Mouse (Mus musculus): ENCODE results near the gene Tspo. TPM values are rescaled to one million over a fixed set of nuclear protein-coding genes. Genes with fewer than 3 reads are reported as not detected.

The Tspo gene
- polyA plus RNA-seq, 1 experiment from 2014 or later, result 21.0 TPM

- 88% methylated on average over 4 of the region's 4 CpGs for WGBS
Measured at GRCm38 (mm10) chr15:83596833-83597232, 33.4 kb downstream of the Tspo start.

DNA sequence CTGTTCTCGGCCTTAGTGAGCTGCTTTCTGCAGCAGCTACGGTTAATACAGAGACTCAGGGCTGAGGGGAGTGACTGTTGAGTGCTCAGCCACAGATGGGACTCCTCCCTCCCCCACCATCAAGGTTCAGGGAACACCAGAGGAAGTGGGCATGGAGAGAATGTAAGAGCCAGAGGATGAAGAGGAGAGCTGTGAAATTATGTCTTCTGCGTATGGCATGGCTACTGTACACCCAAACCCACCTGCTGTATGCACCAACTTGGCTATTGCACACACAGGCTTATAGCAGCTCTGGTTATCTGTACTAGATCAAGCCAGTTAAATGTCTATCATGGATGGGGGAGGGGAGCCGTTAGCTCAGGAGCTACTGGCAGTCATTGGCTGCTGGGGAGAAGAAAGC lies 37.8 kb downstream of the Tspo start:
- DNase-seq (ENCODE audit: low spot score), result no peak

More at GRCm38 (mm10) chr15:83596833-83597232, 33.4 kb downstream of the Tspo start:
- ATAC-seq (ENCODE audit: insufficient read depth, low FRiP score, low TSS enrichment), result no peak
- no peaks in the 10 kb centered on the region for H3K36me3 ChIP-seq (ENCODE audit: control insufficient read depth, insufficient read depth, low read length)
- no peak overlapping the region for H3K27ac ChIP-seq (ENCODE audit: low read depth, low read length)
- no peak overlapping the region for H3K9ac ChIP-seq (ENCODE audit: low read length)
- no peaks in the 10 kb centered on the region for H3K27me3 ChIP-seq (ENCODE audit: control insufficient read depth, insufficient read depth, low read length)
- peaks cover 8% of the 10 kb centered on the region for H3K4me1 ChIP-seq (ENCODE audit: control insufficient read depth, insufficient read depth, low read length)
- no peak for DNase-seq (ENCODE audit: low spot score)
- H3K4me2 ChIP-seq (ENCODE audit: low read depth), result no peak overlapping the region
- H3K9me3 ChIP-seq (ENCODE audit: control insufficient read depth, low read length), result no peaks in the 10 kb centered on the region
- no peak overlapping the region for H3K4me3 ChIP-seq (ENCODE audit: low read depth, low read length)

GRCm38 (mm10) chr15:83602372-83603045 lies 39.1 kb downstream of the Tspo start:
- 88% methylated on average over 13 of the region's 13 CpGs for WGBS
- H3K4me1 ChIP-seq (ENCODE audit: control insufficient read depth, insufficient read depth, low read length), result no peaks in the 10 kb centered on the region
- ATAC-seq (ENCODE audit: insufficient read depth, low FRiP score, low TSS enrichment), result no peak
- H3K36me3 ChIP-seq (ENCODE audit: control insufficient read depth, insufficient read depth, low read length), result peaks cover 2% of the 10 kb centered on the region; the same call in 1 of the 2 replicates
- DNase-seq (ENCODE audit: low spot score), result no peak
- H3K9me3 ChIP-seq (ENCODE audit: control insufficient read depth, low read length), result no peaks in the 10 kb centered on the region
- no peak overlapping the region for H3K9ac ChIP-seq (ENCODE audit: low read length)
- H3K27me3 ChIP-seq (ENCODE audit: control insufficient read depth, insufficient read depth, low read length), result no peaks in the 10 kb centered on the region
- no peak overlapping the region for H3K4me2 ChIP-seq (ENCODE audit: low read depth)
- H3K27ac ChIP-seq (ENCODE audit: low read depth, low read length), result no peak overlapping the region
- H3K4me3 ChIP-seq (ENCODE audit: low read depth, low read length), result no peak overlapping the region

More for the DNA sequence above, 37.8 kb downstream of the Tspo start:
- no peak overlapping the region for H3K27ac ChIP-seq (ENCODE audit: low read depth, low read length)
- no peak overlapping the region for H3K4me2 ChIP-seq (ENCODE audit: low read depth)
- no peaks in the 10 kb centered on the region for H3K4me1 ChIP-seq (ENCODE audit: control insufficient read depth, insufficient read depth, low read length)
- no peaks in the 10 kb centered on the region for H3K27me3 ChIP-seq (ENCODE audit: control insufficient read depth, insufficient read depth, low read length)
- ATAC-seq (ENCODE audit: insufficient read depth, low FRiP score, low TSS enrichment), result no peak
- no peak overlapping the region for H3K4me3 ChIP-seq (ENCODE audit: low read depth, low read length)
- no peak overlapping the region for H3K9ac ChIP-seq (ENCODE audit: low read length)
- H3K9me3 ChIP-seq (ENCODE audit: control insufficient read depth, low read length), result no peaks in the 10 kb centered on the region
- no peaks in the 10 kb centered on the region; the same call in 1 of the 2 replicates for H3K36me3 ChIP-seq (ENCODE audit: control insufficient read depth, insufficient read depth, low read length)
- 76% methylated on average over 4 of the region's 4 CpGs for WGBS

DNA sequence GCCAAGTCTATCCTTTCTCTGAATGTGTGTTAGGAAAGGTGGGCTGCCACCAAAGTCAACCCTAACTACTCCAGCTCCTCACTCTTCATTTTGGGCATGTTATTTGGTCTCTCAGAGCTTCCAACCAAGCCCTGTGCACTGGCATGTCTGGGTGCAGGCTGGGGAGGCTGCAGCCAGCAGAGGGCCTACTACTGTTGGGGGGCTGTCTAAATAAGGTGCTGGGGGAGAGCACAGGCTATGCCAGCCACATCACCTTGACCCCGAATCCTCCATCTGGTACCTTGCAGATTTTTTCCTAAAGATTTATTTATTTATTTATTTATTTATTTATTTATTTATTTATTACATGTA lies 39.6 kb downstream of the Tspo start:
- Histone ChIP-seq H3K27ac (ENCODE audit: low read depth, low read length) (no peak overlapping the region), H3K4me3 (ENCODE audit: low read depth, low read length) (no peak overlapping the region), H3K9ac (ENCODE audit: low read length) (no peak overlapping the region), H3K4me1 (ENCODE audit: control insufficient read depth, insufficient read depth, low read length) (no peaks in the 10 kb centered on the region), H3K9me3 (ENCODE audit: control insufficient read depth, low read length) (no peaks in the 10 kb centered on the region), H3K36me3 (ENCODE audit: control insufficient read depth, insufficient read depth, low read length) (peaks cover 2% of the 10 kb centered on the region; the same call in 1 of the 2 replicates), H3K4me2 (ENCODE audit: low read depth) (no peak overlapping the region), H3K27me3 (ENCODE audit: control insufficient read depth, insufficient read depth, low read length) (no peaks in the 10 kb centered on the region)
- WGBS, result 88% methylated on average over 1 of the region's 1 CpGs
- DNase-seq (ENCODE audit: low spot score) (no peak), ATAC-seq (ENCODE audit: insufficient read depth, low FRiP score, low TSS enrichment) (no peak)

DNA sequence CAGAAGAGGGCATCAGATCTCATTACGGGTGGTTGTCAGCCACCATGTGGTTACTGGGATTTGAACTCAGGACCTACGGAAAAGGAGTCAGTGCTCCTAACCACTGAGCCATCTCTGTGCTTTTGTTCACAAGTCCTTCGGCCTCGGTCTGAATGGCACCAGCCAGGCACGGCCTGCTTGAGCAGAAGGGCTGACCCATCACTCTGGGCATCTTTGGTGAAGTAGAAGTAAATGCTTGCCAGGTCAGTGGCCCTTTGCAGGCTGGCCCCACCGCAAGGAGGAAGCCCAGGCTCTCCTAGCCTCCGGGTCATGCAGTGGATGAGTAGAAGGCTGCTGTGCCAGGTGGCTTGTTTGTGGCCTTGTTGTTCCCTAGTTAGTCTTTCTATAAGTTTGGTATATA lies 40.0 kb downstream of the Tspo start:
- no peak for DNase-seq (ENCODE audit: low spot score)
- WGBS, result 97% methylated on average over 7 of the region's 7 CpGs
- H3K36me3 ChIP-seq (ENCODE audit: control insufficient read depth, insufficient read depth, low read length), result peaks cover 2% of the 10 kb centered on the region; the same call in 1 of the 2 replicates
- no peaks in the 10 kb centered on the region for H3K4me1 ChIP-seq (ENCODE audit: control insufficient read depth, insufficient read depth, low read length)
- H3K27me3 ChIP-seq (ENCODE audit: control insufficient read depth, insufficient read depth, low read length), result no peaks in the 10 kb centered on the region
- ATAC-seq (ENCODE audit: insufficient read depth, low FRiP score, low TSS enrichment), result no peak
- H3K4me2 ChIP-seq (ENCODE audit: low read depth), result no peak overlapping the region
- no peak overlapping the region for H3K27ac ChIP-seq (ENCODE audit: low read depth, low read length)
- no peaks in the 10 kb centered on the region for H3K9me3 ChIP-seq (ENCODE audit: control insufficient read depth, low read length)
- no peak overlapping the region for H3K9ac ChIP-seq (ENCODE audit: low read length)
- no peak overlapping the region for H3K4me3 ChIP-seq (ENCODE audit: low read depth, low read length)

- WGBS, result 88% methylated on average over 11 of the region's 11 CpGs
Measured at GRCm38 (mm10) chr15:83606216-83606615, 42.8 kb downstream of the Tspo start.

GRCm38 (mm10) chr15:83606700-83607099 lies 43.3 kb downstream of the Tspo start:
- peaks cover 2% of the 10 kb centered on the region; the same call in 1 of the 2 replicates for H3K36me3 ChIP-seq (ENCODE audit: control insufficient read depth, insufficient read depth, low read length)
- ATAC-seq (ENCODE audit: insufficient read depth, low FRiP score, low TSS enrichment) (no peak), DNase-seq (ENCODE audit: low spot score) (no peak)

More at GRCm38 (mm10) chr15:83606216-83606615, 42.8 kb downstream of the Tspo start:
- DNase-seq (ENCODE audit: low spot score) (no peak), ATAC-seq (ENCODE audit: insufficient read depth, low FRiP score, low TSS enrichment) (no peak)
- Histone ChIP-seq H3K27me3 (ENCODE audit: control insufficient read depth, insufficient read depth, low read length) (no peaks in the 10 kb centered on the region), H3K4me3 (ENCODE audit: low read depth, low read length) (no peak overlapping the region), H3K4me2 (ENCODE audit: low read depth) (no peak overlapping the region), H3K27ac (ENCODE audit: low read depth, low read length) (no peak overlapping the region), H3K36me3 (ENCODE audit: control insufficient read depth, insufficient read depth, low read length) (peaks cover 2% of the 10 kb centered on the region; the same call in 1 of the 2 replicates), H3K9me3 (ENCODE audit: control insufficient read depth, low read length) (no peaks in the 10 kb centered on the region), H3K4me1 (ENCODE audit: control insufficient read depth, insufficient read depth, low read length) (no peaks in the 10 kb centered on the region), H3K9ac (ENCODE audit: low read length) (no peak overlapping the region)

DNA sequence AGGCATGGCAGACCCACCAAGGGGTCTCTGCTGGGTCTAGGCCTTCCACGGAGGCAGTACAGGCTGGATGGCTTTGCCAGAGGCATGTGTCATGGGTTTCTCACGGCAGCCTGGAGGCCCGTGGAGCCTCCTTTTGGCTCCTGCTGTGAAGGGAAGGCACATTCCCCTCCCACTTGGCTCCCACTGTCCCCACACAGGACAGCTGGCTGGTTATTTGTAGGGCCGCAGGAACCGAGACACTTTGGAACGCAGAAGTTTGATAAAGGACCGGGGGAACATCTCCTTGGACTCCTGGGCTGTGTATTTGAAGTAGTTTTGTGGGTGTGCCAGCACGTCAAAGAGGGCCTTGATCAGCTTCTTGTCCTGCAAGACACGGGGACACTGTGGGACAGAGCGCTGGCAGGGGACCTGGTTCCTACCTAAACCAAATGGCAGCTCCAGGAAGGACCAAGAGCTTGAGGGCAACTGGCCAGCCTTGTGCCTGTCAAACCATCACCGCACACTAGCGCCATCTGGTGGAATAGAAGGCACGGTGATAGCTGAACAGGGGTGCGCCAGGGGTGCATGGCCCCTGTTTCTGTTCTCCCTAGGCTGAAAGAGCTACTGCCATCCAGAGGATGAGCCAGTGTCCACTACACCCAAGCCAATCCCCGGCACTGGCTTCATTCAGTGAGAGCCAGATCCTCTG lies 43.9 kb downstream of the Tspo start:
- H3K27ac ChIP-seq (ENCODE audit: low read depth, low read length), result no peak overlapping the region
- no peak overlapping the region for H3K9ac ChIP-seq (ENCODE audit: low read length)
- no peaks in the 10 kb centered on the region for H3K9me3 ChIP-seq (ENCODE audit: control insufficient read depth, low read length)
- H3K4me1 ChIP-seq (ENCODE audit: control insufficient read depth, insufficient read depth, low read length), result no peaks in the 10 kb centered on the region
- H3K27me3 ChIP-seq (ENCODE audit: control insufficient read depth, insufficient read depth, low read length), result no peaks in the 10 kb centered on the region
- WGBS, result 47% methylated on average over 15 of the region's 15 CpGs
- DNase-seq (ENCODE audit: low spot score), result peak; percentile 69
- H3K36me3 ChIP-seq (ENCODE audit: control insufficient read depth, insufficient read depth, low read length), result peaks cover 2% of the 10 kb centered on the region; the same call in 1 of the 2 replicates
- H3K4me3 ChIP-seq (ENCODE audit: low read depth, low read length), result no peak overlapping the region
- ATAC-seq (ENCODE audit: insufficient read depth, low FRiP score, low TSS enrichment), result no peak
- H3K4me2 ChIP-seq (ENCODE audit: low read depth), result no peak overlapping the region

More at GRCm38 (mm10) chr15:83606700-83607099, 43.3 kb downstream of the Tspo start:
- 90% methylated on average over 8 of the region's 8 CpGs for WGBS
- no peaks in the 10 kb centered on the region for H3K27me3 ChIP-seq (ENCODE audit: control insufficient read depth, insufficient read depth, low read length)
- H3K4me3 ChIP-seq (ENCODE audit: low read depth, low read length), result no peak overlapping the region
- H3K9me3 ChIP-seq (ENCODE audit: control insufficient read depth, low read length), result no peaks in the 10 kb centered on the region
- H3K27ac ChIP-seq (ENCODE audit: low read depth, low read length), result no peak overlapping the region
- no peaks in the 10 kb centered on the region for H3K4me1 ChIP-seq (ENCODE audit: control insufficient read depth, insufficient read depth, low read length)
- no peak overlapping the region for H3K9ac ChIP-seq (ENCODE audit: low read length)
- H3K4me2 ChIP-seq (ENCODE audit: low read depth), result no peak overlapping the region

- Histone ChIP-seq H3K4me3 (ENCODE audit: low read depth, low read length) (no peak overlapping the region), H3K36me3 (ENCODE audit: control insufficient read depth, insufficient read depth, low read length) (peaks cover 9% of the 10 kb centered on the region), H3K4me1 (ENCODE audit: control insufficient read depth, insufficient read depth, low read length) (no peaks in the 10 kb centered on the region), H3K9me3 (ENCODE audit: control insufficient read depth, low read length) (no peaks in the 10 kb centered on the region), H3K4me2 (ENCODE audit: low read depth) (no peak overlapping the region), H3K27me3 (ENCODE audit: control insufficient read depth, insufficient read depth, low read length) (no peaks in the 10 kb centered on the region), H3K9ac (ENCODE audit: low read length) (no peak overlapping the region), H3K27ac (ENCODE audit: low read depth, low read length) (no peak overlapping the region)
- ATAC-seq (ENCODE audit: insufficient read depth, low FRiP score, low TSS enrichment), result no peak
- DNase-seq (ENCODE audit: low spot score), result no peak
- WGBS, result 88% methylated on average over 3 of the region's 3 CpGs
Measured at GRCm38 (mm10) chr15:83615245-83615644, 51.9 kb downstream of the Tspo start.

Measured in neural tube, embryonic 11.5 days (tissue).